Mouse (Mus musculus) CH12.LX (cell line): ENCODE data around the gene Tmem204.
A peak's percentile ranks its signal among the peaks of the same experiment; 100 is the strongest.

Experiments
- ELF1 ChIP-seq: IDR thresholded peaks from 2 replicates; pipeline ENCODE4 v1.6.1; 2014; ENCODE audit warnings: low read depth, mild to moderate bottlenecking, inconsistent platforms, low read length, improper control_type of control experiment
- HCFC1 ChIP-seq: IDR thresholded peaks from 2 replicates; pipeline ENCODE4 v1.6.1; 2012; ENCODE audit warnings: low read depth, mild to moderate bottlenecking, inconsistent platforms, low read length, improper control_type of control experiment
- POLR2A ChIP-seq: IDR thresholded peaks from 2 replicates; pipeline ENCODE4 v1.6.1; 2011; ENCODE audit warnings: low read depth, mild to moderate bottlenecking, improper control_type of control experiment, low read length
- USF2 ChIP-seq: conservative IDR thresholded peaks from 2 replicates; pipeline ENCODE4 v1.6.1; 2011; ENCODE audit warnings: low read depth, low read length, improper control_type of control experiment

- no peak; the same call in 1 of the 2 replicates for TF ChIP-seq ELF1
- TF ChIP-seq HCFC1: peak; percentile 36; the same call in 1 of the 2 replicates
- peak; percentile 21; the same call in 1 of the 2 replicates for TF ChIP-seq POLR2A
- TF ChIP-seq USF2: no peak
These were observed 66.9 kb downstream of the Tmem204 start for GRCm38 (mm10) chr17:25016292-25017132.
